Mouse (Mus musculus): Measurements from ENCODE around the gene Cd4. TPM values are rescaled to one million over a fixed set of nuclear protein-coding genes. Genes with fewer than 3 reads are reported as not detected.

Cd4 gene
- total RNA-seq, 2 experiments from 2014 or later = 4.2 to 8.6 TPM

DNA sequence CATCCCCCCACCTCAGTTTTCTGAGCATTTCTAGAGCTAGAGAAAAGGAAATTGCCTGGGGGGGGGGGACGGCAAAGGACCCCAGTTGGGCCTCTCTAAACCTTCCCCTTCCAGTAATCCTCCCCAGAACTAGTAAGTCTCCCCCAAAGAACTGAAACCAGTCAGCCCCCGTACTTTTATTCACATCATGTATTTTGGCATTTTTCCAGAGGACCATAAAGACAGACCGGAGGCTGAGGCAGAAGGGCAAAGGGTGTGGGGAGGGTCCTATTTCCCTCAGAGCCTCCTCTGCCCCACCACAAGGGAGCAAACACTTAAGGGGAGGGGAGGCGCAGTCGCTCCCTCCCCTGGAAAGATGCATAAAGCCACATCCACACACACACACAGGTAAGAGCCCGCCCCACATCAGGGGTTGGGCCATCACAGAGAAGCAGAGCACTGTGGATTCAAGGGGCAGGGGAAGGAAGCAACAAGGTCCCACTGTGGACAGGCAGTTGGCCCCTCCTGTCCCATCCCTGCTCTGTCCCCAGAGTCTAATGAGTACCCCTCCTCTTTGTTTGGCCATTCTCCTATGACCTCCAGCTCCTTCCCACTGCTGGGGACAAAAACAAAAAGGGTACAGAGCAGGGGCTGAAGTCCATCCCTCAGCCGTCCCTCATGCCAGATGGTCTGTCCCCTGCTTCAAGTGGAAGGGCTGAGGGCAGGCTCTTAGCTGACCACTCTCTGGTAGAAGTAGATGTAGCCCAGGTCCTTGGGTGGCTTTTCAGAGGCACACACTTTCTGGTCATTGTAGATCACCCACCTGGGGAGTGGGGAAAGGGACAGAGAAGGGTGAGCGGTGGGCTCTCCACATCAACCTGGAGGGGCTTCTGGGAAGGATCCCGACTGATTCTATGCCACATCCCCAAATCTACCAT, 72.9 kb downstream of the Cd4 start:
- no peak for DNase-seq (ENCODE audit: low spot score in 2 of 2)

Other genes with a start within 250 kb of the Cd4 start
- gene Lpcat3, start 225.2 kb downstream of the Cd4 start, total RNA-seq (2021) = 10 to 100 TPM; 20.1 to 20.6 TPM
- 10 to 100 TPM; 45.7 to 49.1 TPM for gene Emg1, start 176.0 kb downstream of the Cd4 start, total RNA-seq (2021)
- 100 to 1,000 TPM; 115 to 117 TPM for gene Phb2, start 175.9 kb downstream of the Cd4 start, total RNA-seq (2021)
- gene Ptpn6, start 149.5 kb downstream of the Cd4 start, total RNA-seq (2021) = 1 to 10 TPM; 2.5 to 5.1 TPM
- gene Grcc10, start 146.8 kb downstream of the Cd4 start, total RNA-seq (2021) = 100 to 1,000 TPM; 321 to 335 TPM
- 1 to 10 TPM in 1 of 2 experiments, not detected in 1; 1.4 TPM for gene Gm45234, start 132.2 kb downstream of the Cd4 start, total RNA-seq (2021)
- gene Atn1, start 131.7 kb downstream of the Cd4 start, total RNA-seq (2021) = 100 to 1,000 TPM; 158 to 181 TPM
- 1,000 to 10,000 TPM; 1,066 to 1,067 TPM for gene Eno2, start 118.5 kb downstream of the Cd4 start, total RNA-seq (2021)
- gene Lrrc23, start 108.5 kb downstream of the Cd4 start, total RNA-seq (2021) = 1 to 10 TPM; 1.0 to 1.1 TPM
- gene Spsb2, start 79.6 kb downstream of the Cd4 start, total RNA-seq (2021) = 1 to 10 TPM; 4.6 to 5.7 TPM
- gene Tpi1, start 73.9 kb downstream of the Cd4 start, total RNA-seq (2021) = 100 to 1,000 TPM; 804 to 847 TPM
- gene Usp5, start 58.7 kb downstream of the Cd4 start, total RNA-seq (2021) = 100 to 1,000 TPM; 204 to 208 TPM
- gene Cdca3, start 58.7 kb downstream of the Cd4 start, total RNA-seq (2021) = under 1 TPM; 0.23 to 0.42 TPM
- gene Gnb3, start 47.9 kb downstream of the Cd4 start, total RNA-seq (2021) = under 1 TPM in 1 of 2 experiments, not detected in 1; 0.21 TPM
- 10 to 100 TPM; 23.5 to 30.9 TPM for gene P3h3, start 30.5 kb downstream of the Cd4 start, total RNA-seq (2021)
- 100 to 1,000 TPM; 212 to 232 TPM for gene Gpr162, start 24.2 kb downstream of the Cd4 start, total RNA-seq (2021)
- 1 to 10 TPM; 2.6 to 3.2 TPM for gene Lag3, start 23.5 kb upstream of the Cd4 start, total RNA-seq (2021)
- gene Ptms, start 31.9 kb upstream of the Cd4 start, total RNA-seq (2021) = 100 to 1,000 TPM; 895 to 902 TPM
- gene Mlf2, start 43.2 kb upstream of the Cd4 start, total RNA-seq (2021) = 100 to 1,000 TPM; 626 to 639 TPM
- gene Cops7a, start 77.3 kb upstream of the Cd4 start, total RNA-seq (2021) = 100 to 1,000 TPM; 168 TPM
- gene Pianp, start 108.5 kb upstream of the Cd4 start, total RNA-seq (2021) = 100 to 1,000 TPM; 194 to 195 TPM
- gene Zfp384, start 120.9 kb upstream of the Cd4 start, total RNA-seq (2021) = 10 to 100 TPM; 45.9 to 47.6 TPM
- gene Ing4, start 151.5 kb upstream of the Cd4 start, total RNA-seq (2021) = 10 to 100 TPM; 50.7 to 51.1 TPM
- 10 to 100 TPM; 11.2 to 14.5 TPM for gene Acrbp, start 161.5 kb upstream of the Cd4 start, total RNA-seq (2021)
- under 1 TPM; 0.58 to 0.68 TPM for gene Lpar5, start 179.7 kb upstream of the Cd4 start, total RNA-seq (2021)
- gene Chd4, start 207.8 kb upstream of the Cd4 start, total RNA-seq (2021) = 100 to 1,000 TPM; 147 to 150 TPM
- gene Nop2, start 243.7 kb upstream of the Cd4 start, total RNA-seq (2021) = 10 to 100 TPM; 30.2 to 30.5 TPM

Data from left cerebral cortex, adult 18-20 months (tissue).